Mouse (Mus musculus) C2C12 (cell line): Measurements from ENCODE around the gene Fbxl17.

Experiments
- CEBPB ChIP-seq: IDR thresholded peaks from one replicate; pipeline ENCODE4 v1.6.1; 2011; ENCODE audit warnings: low read depth, mild to moderate bottlenecking, control low read depth, moderate library complexity
- CTCF ChIP-seq: IDR thresholded peaks from one replicate; pipeline ENCODE4 v1.5.1; 2011; ENCODE audit not compliant: control insufficient read depth, insufficient read depth, insufficient read length
- FOSL1 ChIP-seq: IDR thresholded peaks from one replicate; pipeline ENCODE4 v1.8.0; 2011; ENCODE audit warnings: mild to moderate bottlenecking, low read length; ENCODE audit not compliant: poor library complexity, insufficient read depth, severe bottlenecking
- MAX ChIP-seq: IDR thresholded peaks from one replicate; pipeline ENCODE4 v1.6.1; 2011; ENCODE audit warnings: mild to moderate bottlenecking, control low read depth
- MYOD1 ChIP-seq: IDR thresholded peaks from one replicate; pipeline ENCODE4 v1.6.1; 2011; ENCODE audit warnings: low read depth; ENCODE audit not compliant: control insufficient read depth, insufficient read length
- MYOG ChIP-seq: IDR thresholded peaks from one replicate; pipeline ENCODE4 v1.6.1; 2011; ENCODE audit not compliant: control insufficient read depth, insufficient read length; ENCODE audit errors: extremely low read depth
- USF1 ChIP-seq: IDR thresholded peaks from one replicate; pipeline ENCODE4 v1.6.1; 2011; ENCODE audit warnings: low read depth, mild to moderate bottlenecking, control low read depth, moderate library complexity

- TF ChIP-seq USF1 (no peak), CTCF (no peak), MYOG (no peak), MAX (no peak), FOSL1 (no peak), MYOD1 (no peak), CEBPB (no peak)
These were observed 387.0 kb downstream of the Fbxl17 start for GRCm38 (mm10) chr17:63112826-63113225.
